Mouse (Mus musculus): Measurements from ENCODE around the gene Arpp19.

Gene Arpp19

GRCm38 (mm10) chr9:75102131-75102530 is 64.7 kb downstream of the Arpp19 start:
- DNase-seq (ENCODE audit: low read depth): no peak
